Mouse (Mus musculus): ENCODE measurements at regions not wholly inside any gene's neighbourhood (a gene's known extent, or its start where the extent isn't known, plus 50 kb on each side); places are given as distances from the start of the nearest gene placed in this dataset.

- TF ChIP-seq CTCF (IDR thresholded peaks at IDR 0.05; ENCODE audit: low read depth) (no peak), EP300 (IDR thresholded peaks at IDR 0.05; ENCODE audit: low read depth) (no peak)
Observed at GRCm38 (mm10) chr4:8935899-8936298, 697.1 kb upstream of the Car8 start.
